Mouse (Mus musculus): ENCODE measurements around the gene Braf. TPM values are rescaled to one million over a fixed set of nuclear protein-coding genes. Genes with fewer than 3 reads are reported as not detected.
"Not testable (repeated sequence)": the region's sequence is repeated elsewhere in the genome, so short reads cannot be mapped to it uniquely, and the experiment has no call there.

Braf gene
- polyA plus RNA-seq, 1 experiment from 2014 or later: 23.7 TPM

GRCm38 (mm10) chr6:39714341-39714740, 10.9 kb downstream of the Braf start:
- Histone ChIP-seq H3K36me3 (no peaks in the 10 kb centered on the region), H3K4me2 (replicated peaks) (no peak overlapping the region), H3K27me3 (no peaks in the 10 kb centered on the region), H3K4me1 (0 out of 2 replicates have a peak, but pooled peaks cover 4% of the 10 kb centered on the region), H3K4me3 (no peak overlapping the region), H3K27ac (replicated peaks) (no peak overlapping the region), H3K9ac (replicated peaks) (no peak overlapping the region), H3K9me3 (no peaks in the 10 kb centered on the region)
- no peak for ATAC-seq (replicated peaks)
- WGBS: 88% methylated on average over 7 of the region's 7 CpGs

GRCm38 (mm10) chr6:39713399-39713798, 11.9 kb downstream of the Braf start:
- Histone ChIP-seq H3K4me1 (0 out of 2 replicates have a peak, but pooled peaks cover 4% of the 10 kb centered on the region), H3K27me3 (no peaks in the 10 kb centered on the region), H3K36me3 (no peaks in the 10 kb centered on the region), H3K4me2 (replicated peaks) (no peak overlapping the region), H3K4me3 (no peak overlapping the region), H3K27ac (replicated peaks) (no peak overlapping the region), H3K9me3 (no peaks in the 10 kb centered on the region), H3K9ac (replicated peaks) (no peak overlapping the region)
- peak; percentile 61; the same call in 1 of the 2 replicates for ATAC-seq (replicated peaks)
- WGBS: 51% methylated on average over 3 of the region's 3 CpGs

GRCm38 (mm10) chr6:39705625-39706024, 19.6 kb downstream of the Braf start:
- no peaks in the 10 kb centered on the region for H3K36me3 ChIP-seq
- WGBS: 84% methylated on average over 4 of the region's 4 CpGs
- H3K4me1 ChIP-seq: no peaks in the 10 kb centered on the region
- H3K27me3 ChIP-seq: no peaks in the 10 kb centered on the region
- H3K9me3 ChIP-seq: no peaks in the 10 kb centered on the region
- no peak overlapping the region for H3K9ac ChIP-seq (replicated peaks)
- H3K4me2 ChIP-seq (replicated peaks): no peak overlapping the region
- no peak overlapping the region for H3K27ac ChIP-seq (replicated peaks)
- no peak overlapping the region for H3K4me3 ChIP-seq
- no peak for ATAC-seq (replicated peaks)

GRCm38 (mm10) chr6:39693126-39693525, 32.1 kb downstream of the Braf start:
- H3K4me3 ChIP-seq: no peak overlapping the region
- 56% methylated on average over 1 of the region's 1 CpGs for WGBS
- no peak overlapping the region for H3K9ac ChIP-seq (replicated peaks)
- no peak overlapping the region for H3K4me2 ChIP-seq (replicated peaks)
- no peaks in the 10 kb centered on the region for H3K9me3 ChIP-seq
- H3K4me1 ChIP-seq: no peaks in the 10 kb centered on the region
- H3K27me3 ChIP-seq: no peaks in the 10 kb centered on the region
- ATAC-seq (replicated peaks): no peak
- no peaks in the 10 kb centered on the region for H3K36me3 ChIP-seq
- H3K27ac ChIP-seq (replicated peaks): no peak overlapping the region

GRCm38 (mm10) chr6:39686839-39687238, 38.4 kb downstream of the Braf start:
- not testable (repeated sequence) for ATAC-seq (replicated peaks); H3K4me3 ChIP-seq; H3K27ac ChIP-seq (replicated peaks); H3K36me3 ChIP-seq; H3K4me1 ChIP-seq; H3K27me3 ChIP-seq; H3K9me3 ChIP-seq; H3K4me2 ChIP-seq (replicated peaks); H3K9ac ChIP-seq (replicated peaks)

- no peak overlapping the region for H3K27ac ChIP-seq (replicated peaks)
- no peak overlapping the region for H3K4me2 ChIP-seq (replicated peaks)
- no peak overlapping the region for H3K9ac ChIP-seq (replicated peaks)
- no peak for ATAC-seq (replicated peaks)
- H3K9me3 ChIP-seq: no peaks in the 10 kb centered on the region
- H3K4me1 ChIP-seq: no peaks in the 10 kb centered on the region; the same call in 1 of the 2 replicates
- H3K27me3 ChIP-seq: no peaks in the 10 kb centered on the region
- H3K36me3 ChIP-seq: peaks cover 11% of the 10 kb centered on the region
- no peak overlapping the region for H3K4me3 ChIP-seq
- 50% methylated on average over 5 of the region's 5 CpGs for WGBS
Measured at GRCm38 (mm10) chr6:39681795-39682194, 43.5 kb downstream of the Braf start.

- no peaks in the 10 kb centered on the region; the same call in 1 of the 2 replicates for H3K4me1 ChIP-seq
- no peak overlapping the region for H3K4me3 ChIP-seq
- H3K9me3 ChIP-seq: no peaks in the 10 kb centered on the region
- ATAC-seq (replicated peaks): no peak
- WGBS: 20% methylated on average over 4 of the region's 4 CpGs
- no peak overlapping the region for H3K4me2 ChIP-seq (replicated peaks)
- no peaks in the 10 kb centered on the region for H3K27me3 ChIP-seq
- no peak overlapping the region for H3K27ac ChIP-seq (replicated peaks)
- H3K36me3 ChIP-seq: peaks cover 17% of the 10 kb centered on the region
- H3K9ac ChIP-seq (replicated peaks): no peak overlapping the region
Measured at GRCm38 (mm10) chr6:39680524-39680923, 44.7 kb downstream of the Braf start.

GRCm38 (mm10) chr6:39678241-39678640, 47.0 kb downstream of the Braf start:
- Histone ChIP-seq H3K4me3 (no peak overlapping the region), H3K4me1 (no peaks in the 10 kb centered on the region; the same call in 1 of the 2 replicates), H3K9ac (replicated peaks) (no peak overlapping the region), H3K4me2 (replicated peaks) (no peak overlapping the region), H3K27me3 (no peaks in the 10 kb centered on the region), H3K9me3 (no peaks in the 10 kb centered on the region), H3K27ac (replicated peaks) (no peak overlapping the region), H3K36me3 (peaks cover 17% of the 10 kb centered on the region)
- no peak for ATAC-seq (replicated peaks)
- 100% methylated on average over 1 of the region's 1 CpGs for WGBS

GRCm38 (mm10) chr6:39675081-39675480, 50.2 kb downstream of the Braf start:
- peaks cover 20% of the 10 kb centered on the region for H3K36me3 ChIP-seq
- H3K27ac ChIP-seq (replicated peaks): no peak overlapping the region
- no peaks in the 10 kb centered on the region for H3K4me1 ChIP-seq
- no peak overlapping the region for H3K4me2 ChIP-seq (replicated peaks)
- ATAC-seq (replicated peaks): no peak
- H3K9me3 ChIP-seq: no peaks in the 10 kb centered on the region
- WGBS: 81% methylated on average over 7 of the region's 7 CpGs
- H3K4me3 ChIP-seq: no peak overlapping the region
- H3K9ac ChIP-seq (replicated peaks): no peak overlapping the region
- H3K27me3 ChIP-seq: no peaks in the 10 kb centered on the region

GRCm38 (mm10) chr6:39611296-39611695, 114.0 kb downstream of the Braf start:
- Histone ChIP-seq H3K36me3 (peaks cover 35% of the 10 kb centered on the region), H3K9me3 (no peaks in the 10 kb centered on the region), H3K27me3 (no peaks in the 10 kb centered on the region), H3K27ac (replicated peaks) (no peak overlapping the region), H3K4me2 (replicated peaks) (no peak overlapping the region), H3K4me3 (no peak overlapping the region), H3K9ac (replicated peaks) (no peak overlapping the region), H3K4me1 (no peaks in the 10 kb centered on the region)
- 94% methylated on average over 2 of the region's 2 CpGs for whole genome bisulfite sequencing
- ATAC-seq (replicated peaks): no peak

GRCm38 (mm10) chr6:39610207-39610606, 115.1 kb downstream of the Braf start:
- 69% methylated on average over 2 of the region's 2 CpGs for WGBS
- Histone ChIP-seq H3K27me3 (no peaks in the 10 kb centered on the region), H3K4me3 (no peak overlapping the region), H3K36me3 (peaks cover 27% of the 10 kb centered on the region), H3K9ac (replicated peaks) (no peak overlapping the region), H3K27ac (replicated peaks) (no peak overlapping the region), H3K4me1 (no peaks in the 10 kb centered on the region), H3K9me3 (no peaks in the 10 kb centered on the region), H3K4me2 (replicated peaks) (no peak overlapping the region)
- no peak for ATAC-seq (replicated peaks)

GRCm38 (mm10) chr6:39607365-39607764, 117.9 kb downstream of the Braf start:
- Histone ChIP-seq H3K27me3 (no peaks in the 10 kb centered on the region), H3K27ac (replicated peaks) (no peak overlapping the region), H3K4me1 (no peaks in the 10 kb centered on the region), H3K4me2 (replicated peaks) (no peak overlapping the region), H3K4me3 (no peak overlapping the region), H3K9ac (replicated peaks) (no peak overlapping the region), H3K36me3 (peaks cover 11% of the 10 kb centered on the region), H3K9me3 (no peaks in the 10 kb centered on the region)
- no peak for ATAC-seq (replicated peaks)
- WGBS: 79% methylated on average over 5 of the region's 5 CpGs

- no peaks in the 10 kb centered on the region for H3K4me1 ChIP-seq
- no peak for ATAC-seq (replicated peaks)
- H3K27ac ChIP-seq (replicated peaks): no peak overlapping the region
- no peak overlapping the region for H3K4me3 ChIP-seq
- H3K9me3 ChIP-seq: no peaks in the 10 kb centered on the region
- H3K4me2 ChIP-seq (replicated peaks): no peak overlapping the region
- no peak overlapping the region for H3K9ac ChIP-seq (replicated peaks)
- 78% methylated on average over 3 of the region's 3 CpGs for WGBS
- H3K36me3 ChIP-seq: peaks cover 12% of the 10 kb centered on the region
- H3K27me3 ChIP-seq: no peaks in the 10 kb centered on the region
Measured at GRCm38 (mm10) chr6:39606862-39607261, 118.4 kb downstream of the Braf start.

All from forebrain, embryonic 15.5 days (tissue).